Mouse (Mus musculus) cortical plate, adult 2 months (tissue): ENCODE results near the gene Unc79.

Experiments used
- CTCF ChIP-seq: fragments of 200-500 bp; IDR thresholded peaks from 2 replicates; pipeline ENCODE4 v1.5.1; 2011; ENCODE audit warnings: mild to moderate bottlenecking, control low read depth, low read length; ENCODE audit not compliant: insufficient read depth; ENCODE audit errors: extremely low read depth
- POLR2A ChIP-seq: fragments of 200-500 bp; IDR thresholded peaks from 2 replicates; pipeline ENCODE4 v1.6.1; 2011; ENCODE audit warnings: mild to moderate bottlenecking, low read length, control low read depth; ENCODE audit not compliant: insufficient read depth; ENCODE audit errors: extremely low read depth

DNA sequence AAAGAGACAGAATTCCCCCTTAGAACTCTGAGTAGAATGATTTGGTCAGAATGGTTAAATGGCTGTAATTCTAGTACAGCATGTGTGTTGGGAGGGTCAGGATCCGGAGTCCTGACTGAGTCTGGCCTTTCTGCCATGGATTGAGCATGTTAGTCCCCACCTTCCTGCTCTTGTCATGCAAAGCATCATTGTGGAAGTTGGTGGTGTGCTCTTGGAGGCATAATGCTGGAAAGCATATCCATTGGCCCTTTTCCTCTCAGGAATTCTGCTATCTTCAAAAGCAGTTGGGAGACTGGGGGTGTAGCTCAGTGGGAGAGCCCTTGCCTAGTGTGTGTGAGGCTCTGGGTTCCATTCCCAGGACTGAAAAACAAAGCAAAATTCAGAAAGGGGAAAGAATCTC lies 175.2 kb downstream of the Unc79 start:
- no peak for TF ChIP-seq CTCF
- no peak for TF ChIP-seq POLR2A
